15 mouse cellular contexts compared by ENCODE assay signal in genomic region chr12:107975479-107975896, GRCm38 (mm10). TPM values are rescaled to one million over a fixed set of nuclear protein-coding genes. Genes with fewer than 3 reads are reported as not detected.
DNase-seq lines count a peak whose midpoint lies in the region; ATAC-seq lines count a peak whose summit lies in the region.
"Had no signal": no experiment of that assay in that cellular context is flagged by ENCODE, and none has a peak within 500 bp of the region (broad histone marks: within the 10 kb centered on the region; RNA-seq: fewer than 3 reads in every experiment).

No protein-coding gene starts in this region.

- H3K9ac ChIP-seq in midbrain, embryonic 11.5 days (ENCODE audit: low read length): no peak overlapping the region
- H3K9ac ChIP-seq in forebrain, embryonic 11.5 days (ENCODE audit: low read length): peak overlapping the region; percentile 29; the same call in 1 of the 2 replicates
- H3K9ac ChIP-seq in neural tube, embryonic 14.5 days (replicated peaks; ENCODE audit: low read depth, low read length): peak overlapping the region; percentile 21; the same call in 1 of the 2 replicates
- H3K9ac ChIP-seq: liver, embryonic 12.5 days had no signal

- DNase-seq in midbrain, embryonic 10.5 days (ENCODE audit: low spot score): no peak
- no peak for DNase-seq in midbrain, embryonic 11.5 days (ENCODE audit: low spot score, missing footprints)
- no peak for DNase-seq in forebrain, embryonic 11.5 days (ENCODE audit: low spot score)
- DNase-seq in heart, adult 8-10 months (ENCODE audit: low spot score): no peak
- no peak for DNase-seq in right cerebral cortex, postnatal 14 days
- DNase-seq: adrenal gland, postnatal 36 days; heart, adult 2 months; heart, postnatal 36 days; thymus, postnatal 14 days had no signal

- peaks cover 73% of the 10 kb centered on the region for H3K27me3 ChIP-seq in midbrain, embryonic 10.5 days (ENCODE audit: low read depth, poor library complexity, severe bottlenecking)
- peaks cover 3% of the 10 kb centered on the region for H3K27me3 ChIP-seq in midbrain, embryonic 11.5 days (ENCODE audit: control insufficient read depth, insufficient read depth, low read length)
- no peaks in the 10 kb centered on the region for H3K27me3 ChIP-seq in forebrain, embryonic 11.5 days (ENCODE audit: control insufficient read depth, insufficient read depth, low read length)
- no peaks in the 10 kb centered on the region for H3K27me3 ChIP-seq in neural tube, embryonic 14.5 days (ENCODE audit: control insufficient read depth, insufficient read depth, low read length)

- H3K36me3 ChIP-seq in midbrain, embryonic 10.5 days: no peaks in the 10 kb centered on the region
- no peaks in the 10 kb centered on the region for H3K36me3 ChIP-seq in midbrain, embryonic 11.5 days (ENCODE audit: control insufficient read depth, insufficient read depth, low read length)
- no peaks in the 10 kb centered on the region for H3K36me3 ChIP-seq in forebrain, embryonic 11.5 days (ENCODE audit: control insufficient read depth, insufficient read depth, low read length)
- no peaks in the 10 kb centered on the region for H3K36me3 ChIP-seq in neural tube, embryonic 14.5 days (ENCODE audit: control insufficient read depth, insufficient read depth, low read length)
- H3K36me3 ChIP-seq: liver, embryonic 12.5 days had no signal

- H3K4me2 ChIP-seq in midbrain, embryonic 11.5 days: no peak overlapping the region
- no peak overlapping the region for H3K4me2 ChIP-seq in forebrain, embryonic 11.5 days (ENCODE audit: low read depth, low read length, severe bottlenecking)
- peak overlapping the region; percentile 26; the same call in 1 of the 2 replicates for H3K4me2 ChIP-seq in neural tube, embryonic 14.5 days (ENCODE audit: low read depth, low read length)
- H3K4me2 ChIP-seq: liver, embryonic 12.5 days had no signal

- peaks cover 94% of the 10 kb centered on the region for H3K4me1 ChIP-seq in midbrain, embryonic 10.5 days
- H3K4me1 ChIP-seq in midbrain, embryonic 11.5 days (ENCODE audit: control insufficient read depth, insufficient read depth, low read length): peaks cover 84% of the 10 kb centered on the region
- peaks cover 92% of the 10 kb centered on the region for H3K4me1 ChIP-seq in forebrain, embryonic 11.5 days (replicated peaks; ENCODE audit: control insufficient read depth, insufficient read depth, low read length)
- peaks cover 87% of the 10 kb centered on the region for H3K4me1 ChIP-seq in neural tube, embryonic 14.5 days (ENCODE audit: control insufficient read depth, insufficient read depth, low read length)

- H3K27ac ChIP-seq in midbrain, embryonic 10.5 days (replicated peaks): peak overlapping the region; percentile 76; the same call in 1 of the 2 replicates
- H3K27ac ChIP-seq in midbrain, embryonic 11.5 days (ENCODE audit: low read depth, low read length): no peak overlapping the region
- no peak overlapping the region for H3K27ac ChIP-seq in forebrain, embryonic 11.5 days (ENCODE audit: low read depth, low read length)
- no peak overlapping the region for H3K27ac ChIP-seq in neural tube, embryonic 14.5 days (ENCODE audit: low read depth, low read length)
- H3K27ac ChIP-seq: heart, adult 2 months; kidney, postnatal 0 days; liver, embryonic 12.5 days had no signal

- H3K4me3 ChIP-seq in midbrain, embryonic 10.5 days: no peak overlapping the region
- no peak overlapping the region for H3K4me3 ChIP-seq in midbrain, embryonic 11.5 days (ENCODE audit: low read depth, low read length)
- no peak overlapping the region for H3K4me3 ChIP-seq in forebrain, embryonic 11.5 days (ENCODE audit: low read depth, low read length)
- no peak overlapping the region for H3K4me3 ChIP-seq in neural tube, embryonic 14.5 days (ENCODE audit: low read depth, low read length)
- H3K4me3 ChIP-seq: heart, adult 2 months; liver, embryonic 12.5 days had no signal

- WGBS in midbrain, embryonic 10.5 days: 72% methylated on average over 10 of the region's 10 CpGs
- WGBS in midbrain, embryonic 11.5 days: 68% methylated on average over 10 of the region's 10 CpGs
- 57% methylated on average over 10 of the region's 10 CpGs for WGBS in forebrain, embryonic 11.5 days
- WGBS in neural tube, embryonic 14.5 days: 73% methylated on average over 10 of the region's 10 CpGs

- H3K9me3 ChIP-seq in midbrain, embryonic 10.5 days (replicated peaks): no peaks in the 10 kb centered on the region
- H3K9me3 ChIP-seq in midbrain, embryonic 11.5 days (ENCODE audit: control insufficient read depth, low read length): no peaks in the 10 kb centered on the region
- H3K9me3 ChIP-seq in forebrain, embryonic 11.5 days (ENCODE audit: control insufficient read depth, low read length): no peaks in the 10 kb centered on the region
- no peaks in the 10 kb centered on the region for H3K9me3 ChIP-seq in neural tube, embryonic 14.5 days (ENCODE audit: control insufficient read depth, low read length)
- H3K9me3 ChIP-seq: liver, embryonic 12.5 days had no signal

- ATAC-seq in midbrain, embryonic 11.5 days (ENCODE audit: low FRiP score): no peak
- ATAC-seq in forebrain, embryonic 11.5 days (replicated peaks; ENCODE audit: low FRiP score): no peak
- peak; percentile 0 for ATAC-seq in inflammation-experienced regulatory T-cells, adult 6 months
- ATAC-seq in neural tube, embryonic 14.5 days (ENCODE audit: low read depth): no peak
- ATAC-seq in frontal cortex, adult (ENCODE audit: low TSS enrichment): no peak; the same call in 1 of the 2 replicates
- ATAC-seq: liver, embryonic 12.5 days; Patski had no signal

RNA-seq across cellular contexts. Expression of gene Bcl11b, which starts 27.9 kb away (rescaled TPM):
- polyA plus RNA-seq in midbrain, embryonic 10.5 days (2016; fragmentation: Nextera tagmentation; extraction: Ambion mirVana): 2.5 and 3.9 TPM in 2 replicates
- 4.5 and 6.3 TPM in 2 replicates for polyA plus RNA-seq in midbrain, embryonic 11.5 days (2014; fragmentation: Nextera tagmentation; extraction: Ambion mirVana)
- 19.4 and 24.2 TPM in 2 replicates for polyA plus RNA-seq in forebrain, embryonic 11.5 days (2014; fragmentation: Nextera tagmentation; extraction: Ambion mirVana)
- 10 to 100 TPM; 26.0 to 46.3 (median 40.8) TPM for polyA plus RNA-seq in inflammation-experienced regulatory T-cells, adult 6 months (2017; shearing (Covaris generic))
- polyA plus RNA-seq in neural tube, embryonic 14.5 days (2014; fragmentation: Nextera tagmentation; extraction: Ambion mirVana): 38.0 and 38.2 TPM in 2 replicates
- 1 to 10 TPM in 2 of 4 experiments, under 1 TPM in 2; 0.75 to 1.8 (median 0.99) TPM for total RNA-seq in heart, adult 8-10 months (2022)
